Mouse (Mus musculus): ENCODE measurements at regions not wholly inside any gene's neighbourhood (a gene's known extent, or its start where the extent isn't known, plus 50 kb on each side); places are given as distances from the start of the nearest gene placed in this dataset.
A peak's percentile ranks its signal among the peaks of the same experiment; 100 is the strongest.

- Histone ChIP-seq H3K27me3 (replicated peaks; ENCODE audit: control insufficient read depth, insufficient read depth, low read length) (no peaks in the 10 kb centered on the region), H3K27ac (ENCODE audit: low read length) (no peak overlapping the region), H3K4me3 (ENCODE audit: low read length) (no peak overlapping the region), H3K4me1 (ENCODE audit: control insufficient read depth, insufficient read depth, low read length) (no peaks in the 10 kb centered on the region), H3K36me3 (ENCODE audit: control insufficient read depth, insufficient read depth, low read length) (no peaks in the 10 kb centered on the region), H3K9me3 (ENCODE audit: control insufficient read depth, low read length) (no peaks in the 10 kb centered on the region), H3K4me2 (ENCODE audit: low read depth, low read length) (no peak overlapping the region), H3K9ac (ENCODE audit: low read depth, low read length) (no peak overlapping the region)
- ATAC-seq = no peak
- WGBS = 56% methylated on average over 9 of the region's 9 CpGs
Measured at GRCm38 (mm10) chr13:43959121-43959572, 174.6 kb downstream of the Cd83 start.

DNA sequence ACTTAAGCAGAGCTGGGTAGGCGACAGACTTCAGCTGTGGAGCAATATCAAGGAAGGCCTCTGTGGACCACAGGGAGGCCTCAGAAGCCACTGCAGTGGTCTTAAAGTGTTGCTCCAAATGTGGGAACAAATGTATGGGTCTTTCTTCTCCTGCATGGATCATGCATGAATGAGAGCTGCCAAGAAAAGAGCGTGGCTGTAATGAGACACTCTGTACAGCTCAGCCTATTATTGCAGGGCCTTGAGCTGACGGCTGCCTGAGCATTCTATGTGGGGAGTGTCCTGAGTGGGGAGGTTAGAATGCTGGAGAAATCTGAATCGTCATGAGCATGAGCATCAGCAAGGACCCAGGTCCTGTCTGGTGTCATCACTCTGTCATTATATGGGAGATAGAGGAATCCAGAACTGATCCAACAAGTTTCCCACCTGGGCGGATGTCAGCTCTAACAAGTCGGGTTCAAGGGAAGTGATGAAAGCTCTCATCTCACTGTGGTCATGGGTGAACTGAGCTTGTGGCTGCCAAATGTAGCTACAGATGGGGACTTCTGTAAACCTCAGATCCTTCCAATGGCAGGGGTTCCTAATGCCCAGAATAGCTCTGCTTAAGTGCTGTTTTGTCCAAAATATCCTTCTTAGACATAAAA is 176.6 kb downstream of the Cd83 start:
- Histone ChIP-seq H3K9ac (ENCODE audit: low read depth, low read length) (no peak overlapping the region), H3K4me1 (ENCODE audit: control insufficient read depth, insufficient read depth, low read length) (peaks cover 4% of the 10 kb centered on the region; the same call in 1 of the 2 replicates), H3K4me3 (ENCODE audit: low read length) (no peak overlapping the region), H3K4me2 (ENCODE audit: low read depth, low read length) (no peak overlapping the region), H3K36me3 (ENCODE audit: control insufficient read depth, insufficient read depth, low read length) (no peaks in the 10 kb centered on the region), H3K27ac (ENCODE audit: low read length) (no peak overlapping the region), H3K9me3 (ENCODE audit: control insufficient read depth, low read length) (no peaks in the 10 kb centered on the region), H3K27me3 (replicated peaks; ENCODE audit: control insufficient read depth, insufficient read depth, low read length) (no peaks in the 10 kb centered on the region)
- WGBS = 80% methylated on average over 6 of the region's 6 CpGs
- ATAC-seq = no peak

DNA sequence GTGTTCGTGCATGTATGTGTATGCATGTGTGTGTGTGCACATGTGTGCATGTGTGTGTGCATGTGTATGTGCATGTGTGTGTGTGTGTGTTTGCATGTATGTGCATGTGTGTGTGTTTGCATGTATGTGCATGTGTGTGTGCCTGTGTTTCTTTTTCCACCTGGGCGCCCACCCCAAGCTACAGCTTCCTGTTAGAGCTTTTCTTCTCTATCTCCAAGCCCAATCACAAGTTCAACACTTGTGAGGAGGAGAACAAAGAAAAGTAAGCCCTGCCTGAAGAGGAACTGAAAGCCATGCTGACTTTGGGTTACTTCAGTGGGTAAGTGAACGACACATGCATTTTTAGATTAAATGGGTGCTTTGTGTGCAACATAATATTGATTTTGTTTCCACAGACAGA is 177.4 kb downstream of the Cd83 start:
- no peak for ATAC-seq
- H3K36me3 ChIP-seq (ENCODE audit: control insufficient read depth, insufficient read depth, low read length) = no peaks in the 10 kb centered on the region
- no peak overlapping the region for H3K4me2 ChIP-seq (ENCODE audit: low read depth, low read length)
- H3K27ac ChIP-seq (ENCODE audit: low read length) = no peak overlapping the region
- H3K9ac ChIP-seq (ENCODE audit: low read depth, low read length) = no peak overlapping the region
- WGBS = 85% methylated on average over 3 of the region's 3 CpGs
- no peak overlapping the region for H3K4me3 ChIP-seq (ENCODE audit: low read length)
- no peaks in the 10 kb centered on the region for H3K9me3 ChIP-seq (ENCODE audit: control insufficient read depth, low read length)
- H3K4me1 ChIP-seq (ENCODE audit: control insufficient read depth, insufficient read depth, low read length) = peaks cover 4% of the 10 kb centered on the region; the same call in 1 of the 2 replicates
- H3K27me3 ChIP-seq (replicated peaks; ENCODE audit: control insufficient read depth, insufficient read depth, low read length) = no peaks in the 10 kb centered on the region

DNA sequence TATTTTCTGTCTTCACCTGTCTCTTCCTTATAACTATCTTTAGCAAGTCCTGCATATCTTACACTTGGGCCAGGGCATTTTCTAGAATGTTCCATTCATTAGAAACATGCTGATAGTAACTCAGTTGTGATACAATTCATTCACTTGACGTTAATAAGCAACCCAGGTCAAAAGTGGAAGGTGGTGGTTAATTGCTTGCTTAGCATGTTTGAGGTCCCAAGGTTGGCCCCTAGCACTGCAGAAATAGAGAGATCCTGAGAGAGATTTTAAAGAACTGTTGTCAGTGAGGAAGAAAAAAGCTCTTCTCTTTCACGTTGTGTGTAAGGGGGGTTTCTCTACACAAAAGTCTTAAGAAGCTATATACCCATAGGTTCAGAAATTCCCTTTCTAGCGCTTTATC is 178.7 kb downstream of the Cd83 start:
- 57% methylated on average over 3 of the region's 3 CpGs for WGBS
- H3K27ac ChIP-seq (ENCODE audit: low read length) = no peak overlapping the region
- H3K36me3 ChIP-seq (ENCODE audit: control insufficient read depth, insufficient read depth, low read length) = no peaks in the 10 kb centered on the region
- ATAC-seq = peak; percentile 26; the same call in 1 of the 2 replicates
- no peak overlapping the region for H3K4me3 ChIP-seq (ENCODE audit: low read length)
- H3K9me3 ChIP-seq (ENCODE audit: control insufficient read depth, low read length) = no peaks in the 10 kb centered on the region
- H3K4me2 ChIP-seq (ENCODE audit: low read depth, low read length) = no peak overlapping the region
- H3K9ac ChIP-seq (ENCODE audit: low read depth, low read length) = no peak overlapping the region
- no peaks in the 10 kb centered on the region for H3K27me3 ChIP-seq (replicated peaks; ENCODE audit: control insufficient read depth, insufficient read depth, low read length)
- H3K4me1 ChIP-seq (ENCODE audit: control insufficient read depth, insufficient read depth, low read length) = peaks cover 4% of the 10 kb centered on the region; the same call in 1 of the 2 replicates

- Histone ChIP-seq H3K4me3 (ENCODE audit: low read length) (no peak overlapping the region), H3K9me3 (ENCODE audit: control insufficient read depth, low read length) (no peaks in the 10 kb centered on the region), H3K27me3 (replicated peaks; ENCODE audit: control insufficient read depth, insufficient read depth, low read length) (no peaks in the 10 kb centered on the region), H3K4me1 (ENCODE audit: control insufficient read depth, insufficient read depth, low read length) (peaks cover 4% of the 10 kb centered on the region; the same call in 1 of the 2 replicates), H3K36me3 (ENCODE audit: control insufficient read depth, insufficient read depth, low read length) (no peaks in the 10 kb centered on the region), H3K27ac (ENCODE audit: low read length) (no peak overlapping the region), H3K9ac (ENCODE audit: low read depth, low read length) (no peak overlapping the region), H3K4me2 (ENCODE audit: low read depth, low read length) (no peak overlapping the region)
- 57% methylated on average over 4 of the region's 4 CpGs for WGBS
- ATAC-seq = no peak
Measured at GRCm38 (mm10) chr13:43965256-43965905, 180.8 kb downstream of the Cd83 start.

- no peaks in the 10 kb centered on the region for H3K27me3 ChIP-seq (replicated peaks; ENCODE audit: control insufficient read depth, insufficient read depth, low read length)
- no peak overlapping the region for H3K9ac ChIP-seq (ENCODE audit: low read depth, low read length)
- no peak overlapping the region for H3K27ac ChIP-seq (ENCODE audit: low read length)
- H3K36me3 ChIP-seq (ENCODE audit: control insufficient read depth, insufficient read depth, low read length) = no peaks in the 10 kb centered on the region
- H3K4me3 ChIP-seq (ENCODE audit: low read length) = no peak overlapping the region
- H3K4me2 ChIP-seq (ENCODE audit: low read depth, low read length) = no peak overlapping the region
- peaks cover 4% of the 10 kb centered on the region; the same call in 1 of the 2 replicates for H3K4me1 ChIP-seq (ENCODE audit: control insufficient read depth, insufficient read depth, low read length)
- no peaks in the 10 kb centered on the region for H3K9me3 ChIP-seq (ENCODE audit: control insufficient read depth, low read length)
- ATAC-seq = no peak
- 67% methylated on average over 5 of the region's 5 CpGs for WGBS
Measured at GRCm38 (mm10) chr13:43967516-43967915, 182.9 kb downstream of the Cd83 start.

DNA sequence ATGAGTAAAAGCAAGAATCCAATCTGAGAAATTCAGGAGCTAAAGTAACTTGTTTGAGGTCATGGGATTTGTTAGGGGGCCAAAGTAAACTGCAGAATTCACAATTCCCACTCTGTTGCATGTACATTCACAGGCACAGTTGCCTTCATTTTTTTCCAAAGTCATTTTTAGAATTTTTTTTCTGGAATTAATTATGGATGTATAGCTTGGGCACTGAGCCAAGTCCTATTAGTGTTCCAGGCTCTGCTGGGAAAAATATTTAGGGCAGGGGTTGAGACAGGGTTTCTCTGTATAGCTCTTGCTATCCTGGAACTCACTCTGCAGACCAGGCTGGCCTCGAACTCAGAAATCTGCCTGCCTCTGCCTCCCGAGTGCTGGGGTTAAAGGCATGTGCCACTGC is 188.3 kb downstream of the Cd83 start:
- ATAC-seq = no peak
- H3K27me3 ChIP-seq (replicated peaks; ENCODE audit: control insufficient read depth, insufficient read depth, low read length) = no peaks in the 10 kb centered on the region
- WGBS = 91% methylated on average over 2 of the region's 2 CpGs
- no peak overlapping the region for H3K4me3 ChIP-seq (ENCODE audit: low read length)
- H3K4me1 ChIP-seq (ENCODE audit: control insufficient read depth, insufficient read depth, low read length) = no peaks in the 10 kb centered on the region
- no peak overlapping the region for H3K4me2 ChIP-seq (ENCODE audit: low read depth, low read length)
- H3K27ac ChIP-seq (ENCODE audit: low read length) = no peak overlapping the region
- H3K9ac ChIP-seq (ENCODE audit: low read depth, low read length) = no peak overlapping the region
- no peaks in the 10 kb centered on the region for H3K36me3 ChIP-seq (ENCODE audit: control insufficient read depth, insufficient read depth, low read length)
- no peaks in the 10 kb centered on the region for H3K9me3 ChIP-seq (ENCODE audit: control insufficient read depth, low read length)

DNA sequence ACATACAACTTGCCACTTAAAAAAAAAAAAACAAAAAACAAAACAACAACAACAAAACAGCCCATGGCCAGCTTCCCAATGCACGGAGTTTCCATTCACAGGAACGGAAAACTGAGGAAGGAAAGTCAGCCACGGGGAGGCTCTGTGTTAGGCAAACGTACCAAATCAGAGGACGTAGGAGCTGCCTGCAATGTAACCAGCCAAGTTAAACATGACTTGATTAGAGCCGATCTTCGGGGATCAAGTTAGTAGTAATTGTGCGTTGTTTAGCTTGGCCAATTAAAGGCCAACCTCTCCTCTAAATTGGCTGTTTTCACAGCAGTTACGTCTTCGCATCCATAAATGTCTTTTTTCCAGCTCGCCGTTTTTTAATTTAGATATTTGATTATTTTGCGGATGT is 190.7 kb downstream of the Cd83 start:
- 78% methylated on average over 13 of the region's 13 CpGs for WGBS

GRCm38 (mm10) chr13:43975801-43976200 is 191.2 kb downstream of the Cd83 start:
- Histone ChIP-seq H3K4me3 (ENCODE audit: low read length) (no peak overlapping the region), H3K9ac (ENCODE audit: low read depth, low read length) (no peak overlapping the region), H3K27ac (ENCODE audit: low read length) (no peak overlapping the region), H3K27me3 (replicated peaks; ENCODE audit: control insufficient read depth, insufficient read depth, low read length) (no peaks in the 10 kb centered on the region), H3K4me2 (ENCODE audit: low read depth, low read length) (no peak overlapping the region), H3K9me3 (ENCODE audit: control insufficient read depth, low read length) (no peaks in the 10 kb centered on the region), H3K36me3 (ENCODE audit: control insufficient read depth, insufficient read depth, low read length) (no peaks in the 10 kb centered on the region), H3K4me1 (ENCODE audit: control insufficient read depth, insufficient read depth, low read length) (no peaks in the 10 kb centered on the region)
- 81% methylated on average over 7 of the region's 7 CpGs for WGBS
- no peak for ATAC-seq

More for the DNA sequence above, 190.7 kb downstream of the Cd83 start:
- no peak overlapping the region for H3K27ac ChIP-seq (ENCODE audit: low read length)
- H3K9ac ChIP-seq (ENCODE audit: low read depth, low read length) = no peak overlapping the region
- no peak overlapping the region for H3K4me3 ChIP-seq (ENCODE audit: low read length)
- no peaks in the 10 kb centered on the region for H3K27me3 ChIP-seq (replicated peaks; ENCODE audit: control insufficient read depth, insufficient read depth, low read length)
- H3K36me3 ChIP-seq (ENCODE audit: control insufficient read depth, insufficient read depth, low read length) = no peaks in the 10 kb centered on the region
- no peaks in the 10 kb centered on the region for H3K9me3 ChIP-seq (ENCODE audit: control insufficient read depth, low read length)
- no peaks in the 10 kb centered on the region for H3K4me1 ChIP-seq (ENCODE audit: control insufficient read depth, insufficient read depth, low read length)
- ATAC-seq = no peak
- no peak overlapping the region for H3K4me2 ChIP-seq (ENCODE audit: low read depth, low read length)

All from intestine, embryonic 16.5 days (tissue).